Mouse (Mus musculus) adrenal gland (tissue): ENCODE measurements around the gene Tepp.

Experiments used
- intact Hi-C: fragments of 180-260 bp; cut with DNase I; formaldehyde crosslinking; loops from one replicate; pipeline ENCODE4 v1.15.1; 2025

Gene Tepp

GRCm38 (mm10) chr8:95360181-95361015, 50.0 kb downstream of the Tepp start:
- intact Hi-C loops = no loop called here

- intact Hi-C loops = no loop called here
These were observed 50.6 kb downstream of the Tepp start for GRCm38 (mm10) chr8:95361016-95361341.

GRCm38 (mm10) chr8:95362272-95362671, 51.9 kb downstream of the Tepp start:
- intact Hi-C loops = no loop called here

GRCm38 (mm10) chr8:95363849-95364248, 53.5 kb downstream of the Tepp start:
- intact Hi-C loops = no loop called here

GRCm38 (mm10) chr8:95369581-95370326, 59.4 kb downstream of the Tepp start:
- intact Hi-C loops = no loop called here

GRCm38 (mm10) chr8:95373389-95374002, 63.1 kb downstream of the Tepp start:
- intact Hi-C loops = loop anchor here (2.0 kb wide), 1 partner anchor 25 kb away; no protein-coding TSS in a partner anchor

- intact Hi-C loops = loop anchor here (2.0 kb wide), 1 partner anchor 26 kb away; no protein-coding TSS in a partner anchor
These were observed 64.1 kb downstream of the Tepp start for GRCm38 (mm10) chr8:95374429-95374828.

- intact Hi-C loops = loop anchor here (2.0 kb wide), 1 partner anchor 27 kb away; no protein-coding TSS in a partner anchor
These were observed 65.1 kb downstream of the Tepp start for GRCm38 (mm10) chr8:95375374-95375930.
